Mouse (Mus musculus): ENCODE results near the gene Jag2.

The Jag2 gene

GRCm38 (mm10) chr12:112866467-112867080, 63.0 kb downstream of the Jag2 start:
- DNase-seq = no peak

- no peak for DNase-seq
Observed at GRCm38 (mm10) chr12:112864804-112865203, 64.8 kb downstream of the Jag2 start.

- no peak for DNase-seq
Observed at GRCm38 (mm10) chr12:112861911-112862321, 67.7 kb downstream of the Jag2 start.

GRCm38 (mm10) chr12:112860765-112861164, 68.8 kb downstream of the Jag2 start:
- no peak for DNase-seq

- no peak for DNase-seq
Observed at GRCm38 (mm10) chr12:112859930-112860329, 69.6 kb downstream of the Jag2 start.

- no peak for DNase-seq
Observed at GRCm38 (mm10) chr12:112858581-112859336, 70.8 kb downstream of the Jag2 start.
